Mouse (Mus musculus) midbrain, embryonic 12.5 days (tissue): Measurements from ENCODE around the gene Kifc1. TPM values are rescaled to one million over a fixed set of nuclear protein-coding genes. Genes with fewer than 3 reads are reported as not detected.

Experiments used
- ATAC-seq: fragments of 200-750 bp; cut with Nextera tagmentation; 2 replicates; pipeline ENCODE4 v1.8.0; 2017; ENCODE audit warnings: low read depth, moderate TSS enrichment, moderate library complexity; ENCODE audit not compliant: low FRiP score
- H3K27ac ChIP-seq: fragments of 300-500 bp; sonication (generic); replicated peaks from 2 replicates; pipeline ENCODE4 v1.5.1; 2016; ENCODE audit warnings: mild to moderate bottlenecking
- H3K27me3 ChIP-seq: fragments of 300-500 bp; sonication (generic); 2 replicates; pipeline ENCODE4 v1.6.1; 2016; ENCODE audit warnings: mild to moderate bottlenecking
- H3K36me3 ChIP-seq: fragments of 300-500 bp; sonication (generic); 2 replicates; pipeline ENCODE4 v1.6.1; 2016
- H3K4me1 ChIP-seq: fragments of 300-500 bp; sonication (generic); 2 replicates; pipeline ENCODE4 v1.6.1; 2016
- H3K4me2 ChIP-seq: fragments of 300-500 bp; sonication (generic); replicated peaks from 2 replicates; pipeline ENCODE4 v1.6.1; 2016; ENCODE audit warnings: mild to moderate bottlenecking, moderate library complexity
- H3K4me3 ChIP-seq: fragments of 300-500 bp; sonication (generic); 2 replicates; pipeline ENCODE4 v1.5.1; 2016; ENCODE audit warnings: mild to moderate bottlenecking
- H3K9ac ChIP-seq: fragments of 300-500 bp; sonication (generic); replicated peaks from 2 replicates; pipeline ENCODE4 v1.6.1; 2016; ENCODE audit warnings: mild to moderate bottlenecking, moderate library complexity
- H3K9me3 ChIP-seq: fragments of 300-500 bp; sonication (generic); 2 replicates; pipeline ENCODE4 v1.6.1; 2016; ENCODE audit warnings: mild to moderate bottlenecking
- WGBS: fragments of 180-500 bp; shearing (Covaris S2); methylation state at CpG from one replicate; pipeline ENCODE4 v1.1.7; 2016; 5-methylcytosine and 5-hydroxymethylcytosine counted together
- polyA plus RNA-seq: library from polyadenylated mRNA; unstranded; fragments of >200 nt; fragmentation: Nextera tagmentation; extraction: Ambion mirVana; gene quantifications from 2 replicates; pipeline ENCODE4 v1.2.1, GENCODE M21; 2016

The Kifc1 gene
- polyA plus RNA-seq, result 3.8 and 4.4 TPM in 2 replicates

GRCm38 (mm10) chr17:33890533-33891059 is at the start of gene Kifc1:
Gene Kifc1, minus strand, starts transcription at chr17:33890661.
- peak; percentile 98 for ATAC-seq
- Histone ChIP-seq H3K36me3 (peaks cover 12% of the 10 kb centered on the region), H3K4me1 (peaks cover 19% of the 10 kb centered on the region), H3K9ac (peak within 1 kb of the TSS; percentile 70), H3K4me2 (peak within 1 kb of the TSS; percentile 66), H3K27me3 (0 out of 2 replicates have a peak, but pooled peaks cover 5% of the 10 kb centered on the region), H3K27ac (peak within 1 kb of the TSS; percentile 71), H3K4me3 (peak within 1 kb of the TSS; percentile 71), H3K9me3 (no peaks in the 10 kb centered on the region)
- WGBS, result under 1% methylated on average over 49 of the region's 49 CpGs

- Histone ChIP-seq H3K4me2 (peak overlapping the region; percentile 99; the same call in 1 of the 2 replicates), H3K27ac (no peak overlapping the region), H3K9ac (no peak overlapping the region), H3K36me3 (peaks cover 54% of the 10 kb centered on the region), H3K27me3 (no peaks in the 10 kb centered on the region), H3K9me3 (no peaks in the 10 kb centered on the region), H3K4me3 (no peak overlapping the region), H3K4me1 (peaks cover 24% of the 10 kb centered on the region)
- ATAC-seq, result no peak
- WGBS, result 82% methylated on average over 11 of the region's 11 CpGs
Observed at GRCm38 (mm10) chr17:33938783-33939182, 48.3 kb upstream of the Kifc1 start.

GRCm38 (mm10) chr17:33936993-33937392 is 46.5 kb upstream of the Kifc1 start:
- no peak overlapping the region for H3K27ac ChIP-seq
- WGBS, result 91% methylated on average over 15 of the region's 15 CpGs
- no peak for ATAC-seq
- no peaks in the 10 kb centered on the region for H3K9me3 ChIP-seq
- H3K4me2 ChIP-seq, result no peak overlapping the region
- no peak overlapping the region for H3K9ac ChIP-seq
- H3K4me1 ChIP-seq, result peaks cover 23% of the 10 kb centered on the region
- H3K36me3 ChIP-seq, result peaks cover 60% of the 10 kb centered on the region
- H3K4me3 ChIP-seq, result no peak overlapping the region
- H3K27me3 ChIP-seq, result no peaks in the 10 kb centered on the region

GRCm38 (mm10) chr17:33935422-33936055 is 45.1 kb upstream of the Kifc1 start:
- Histone ChIP-seq H3K4me3 (no peak overlapping the region), H3K36me3 (peaks cover 62% of the 10 kb centered on the region), H3K27ac (no peak overlapping the region), H3K27me3 (no peaks in the 10 kb centered on the region), H3K9me3 (no peaks in the 10 kb centered on the region), H3K9ac (no peak overlapping the region), H3K4me2 (no peak overlapping the region), H3K4me1 (peaks cover 20% of the 10 kb centered on the region)
- ATAC-seq, result no peak
- 88% methylated on average over 21 of the region's 21 CpGs for WGBS

- no peaks in the 10 kb centered on the region for H3K27me3 ChIP-seq
- peaks cover 52% of the 10 kb centered on the region for H3K36me3 ChIP-seq
- no peak for ATAC-seq
- H3K4me3 ChIP-seq, result no peak overlapping the region
- H3K4me2 ChIP-seq, result no peak overlapping the region
- peaks cover 20% of the 10 kb centered on the region for H3K4me1 ChIP-seq
- WGBS, result 91% methylated on average over 15 of the region's 15 CpGs
- H3K9me3 ChIP-seq, result no peaks in the 10 kb centered on the region
- H3K27ac ChIP-seq, result no peak overlapping the region
- no peak overlapping the region for H3K9ac ChIP-seq
Observed at GRCm38 (mm10) chr17:33932970-33933369, 42.5 kb upstream of the Kifc1 start.

GRCm38 (mm10) chr17:33932448-33932847 is 42.0 kb upstream of the Kifc1 start:
- Histone ChIP-seq H3K27me3 (no peaks in the 10 kb centered on the region), H3K4me1 (peaks cover 23% of the 10 kb centered on the region), H3K9me3 (no peaks in the 10 kb centered on the region), H3K4me3 (no peak overlapping the region), H3K27ac (no peak overlapping the region), H3K36me3 (peaks cover 50% of the 10 kb centered on the region), H3K4me2 (no peak overlapping the region), H3K9ac (no peak overlapping the region)
- no peak for ATAC-seq
- WGBS, result 85% methylated on average over 14 of the region's 14 CpGs

DNA sequence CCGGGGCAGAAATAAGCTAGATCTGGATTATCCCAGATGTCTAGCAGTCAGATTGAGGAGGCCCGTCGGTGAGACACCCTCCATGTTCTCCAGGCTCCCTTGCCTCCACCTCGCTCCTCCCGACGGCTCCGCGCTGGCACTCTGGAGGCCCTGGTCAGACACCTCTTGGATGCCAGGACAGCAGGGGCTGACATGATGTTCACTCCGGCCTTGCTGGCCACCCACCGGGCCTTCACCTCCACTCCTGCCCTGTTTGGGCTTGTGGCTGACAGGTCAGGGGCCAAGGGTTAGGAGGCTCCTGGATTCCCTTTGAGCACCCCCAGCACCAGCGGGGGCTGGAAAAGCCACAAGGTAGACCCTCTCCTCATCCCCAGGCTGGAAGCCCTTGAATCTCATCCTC is 41.5 kb upstream of the Kifc1 start:
- 89% methylated on average over 11 of the region's 11 CpGs for WGBS
- peaks cover 48% of the 10 kb centered on the region for H3K36me3 ChIP-seq
- H3K9me3 ChIP-seq, result no peaks in the 10 kb centered on the region
- H3K4me3 ChIP-seq, result no peak overlapping the region
- no peak overlapping the region for H3K4me2 ChIP-seq
- H3K4me1 ChIP-seq, result peaks cover 23% of the 10 kb centered on the region
- no peak overlapping the region for H3K27ac ChIP-seq
- H3K27me3 ChIP-seq, result no peaks in the 10 kb centered on the region
- no peak for ATAC-seq
- no peak overlapping the region for H3K9ac ChIP-seq

GRCm38 (mm10) chr17:33931159-33931866 is 40.9 kb upstream of the Kifc1 start:
- Histone ChIP-seq H3K9ac (peak overlapping the region; percentile 90), H3K4me1 (peaks cover 23% of the 10 kb centered on the region), H3K4me3 (peak overlapping the region; percentile 81), H3K27ac (no peak overlapping the region), H3K4me2 (peak overlapping the region; percentile 97), H3K27me3 (no peaks in the 10 kb centered on the region), H3K9me3 (no peaks in the 10 kb centered on the region), H3K36me3 (peaks cover 47% of the 10 kb centered on the region)
- 35% methylated on average over 18 of the region's 18 CpGs for WGBS
- ATAC-seq, result no peak

- under 1% methylated on average over 45 of the region's 45 CpGs for WGBS
- Histone ChIP-seq H3K36me3 (peaks cover 40% of the 10 kb centered on the region), H3K9ac (peak overlapping the region; percentile 90), H3K27ac (peak overlapping the region; percentile 88), H3K4me1 (peaks cover 23% of the 10 kb centered on the region), H3K4me3 (peak overlapping the region; percentile 81), H3K9me3 (no peaks in the 10 kb centered on the region), H3K4me2 (peak overlapping the region; percentile 97), H3K27me3 (no peaks in the 10 kb centered on the region)
- no peak; the same call in 1 of the 2 replicates for ATAC-seq
Observed at GRCm38 (mm10) chr17:33930280-33931158, 40.1 kb upstream of the Kifc1 start.

- under 1% methylated on average over 78 of the region's 80 CpGs for WGBS
- Histone ChIP-seq H3K27me3 (no peaks in the 10 kb centered on the region), H3K4me1 (peaks cover 23% of the 10 kb centered on the region), H3K36me3 (peaks cover 35% of the 10 kb centered on the region), H3K4me2 (peak within 1 kb of the TSS; percentile 97), H3K4me3 (peak within 1 kb of the TSS; percentile 81), H3K9ac (peak within 1 kb of the TSS; percentile 90), H3K27ac (peak within 1 kb of the TSS; percentile 88), H3K9me3 (no peaks in the 10 kb centered on the region)
- peak; percentile 81 for ATAC-seq
Observed at GRCm38 (mm10) chr17:33929371-33930279, 39.2 kb upstream of the Kifc1 start, which contains the start of gene Rgl2. Gene Rgl2, plus strand, starts transcription at chr17:33929543.
